Mouse (Mus musculus): ENCODE measurements around the gene Epha2. TPM values are rescaled to one million over a fixed set of nuclear protein-coding genes. Genes with fewer than 3 reads are reported as not detected.
A peak's percentile ranks its signal among the peaks of the same experiment; 100 is the strongest.

Gene Epha2
- polyA plus RNA-seq, 1 experiment from 2014 or later, result 3.4 TPM

GRCm38 (mm10) chr4:141280471-141280870, 20.6 kb upstream of the Epha2 start:
- no peak for ATAC-seq (ENCODE audit: insufficient number of reproducible peaks, insufficient read depth, low FRiP score, low TSS enrichment)
- Histone ChIP-seq H3K4me3 (no peak overlapping the region), H3K9me3 (no peaks in the 10 kb centered on the region), H3K36me3 (no peaks in the 10 kb centered on the region), H3K27ac (no peak overlapping the region), H3K4me2 (replicated peaks) (no peak overlapping the region), H3K27me3 (peaks cover 18% of the 10 kb centered on the region), H3K4me1 (peaks cover 34% of the 10 kb centered on the region), H3K9ac (no peak overlapping the region)
- WGBS, result 95% methylated on average over 1 of the region's 1 CpGs

- Histone ChIP-seq H3K9me3 (no peaks in the 10 kb centered on the region), H3K27me3 (peaks cover 23% of the 10 kb centered on the region), H3K27ac (no peak overlapping the region), H3K36me3 (no peaks in the 10 kb centered on the region), H3K4me3 (no peak overlapping the region), H3K9ac (no peak overlapping the region), H3K4me2 (replicated peaks) (no peak overlapping the region), H3K4me1 (peaks cover 34% of the 10 kb centered on the region)
- ATAC-seq (ENCODE audit: insufficient number of reproducible peaks, insufficient read depth, low FRiP score, low TSS enrichment), result no peak
- WGBS, result 22% methylated on average over 6 of the region's 6 CpGs
Measured at GRCm38 (mm10) chr4:141281153-141281552, 19.9 kb upstream of the Epha2 start.

GRCm38 (mm10) chr4:141281578-141281977, 19.5 kb upstream of the Epha2 start:
- H3K36me3 ChIP-seq, result no peaks in the 10 kb centered on the region
- H3K27ac ChIP-seq, result no peak overlapping the region
- peaks cover 34% of the 10 kb centered on the region for H3K4me1 ChIP-seq
- peaks cover 25% of the 10 kb centered on the region for H3K27me3 ChIP-seq
- no peak overlapping the region for H3K4me2 ChIP-seq (replicated peaks)
- H3K9ac ChIP-seq, result no peak overlapping the region
- H3K4me3 ChIP-seq, result no peak overlapping the region
- ATAC-seq (ENCODE audit: insufficient number of reproducible peaks, insufficient read depth, low FRiP score, low TSS enrichment), result no peak
- no peaks in the 10 kb centered on the region for H3K9me3 ChIP-seq
- WGBS, result 68% methylated on average over 1 of the region's 1 CpGs

GRCm38 (mm10) chr4:141282087-141282486, 19.0 kb upstream of the Epha2 start:
- Histone ChIP-seq H3K36me3 (no peaks in the 10 kb centered on the region), H3K9me3 (no peaks in the 10 kb centered on the region), H3K4me3 (no peak overlapping the region), H3K4me1 (peaks cover 39% of the 10 kb centered on the region), H3K27me3 (peaks cover 30% of the 10 kb centered on the region), H3K9ac (no peak overlapping the region), H3K4me2 (replicated peaks) (no peak overlapping the region), H3K27ac (no peak overlapping the region)
- 60% methylated on average over 3 of the region's 3 CpGs for WGBS
- no peak for ATAC-seq (ENCODE audit: insufficient number of reproducible peaks, insufficient read depth, low FRiP score, low TSS enrichment)

GRCm38 (mm10) chr4:141282623-141283022, 18.4 kb upstream of the Epha2 start:
- 47% methylated on average over 5 of the region's 5 CpGs for WGBS
- peaks cover 35% of the 10 kb centered on the region for H3K27me3 ChIP-seq

GRCm38 (mm10) chr4:141283176-141283878, 17.7 kb upstream of the Epha2 start:
- Histone ChIP-seq H3K27ac (no peak overlapping the region), H3K9ac (no peak overlapping the region), H3K27me3 (peaks cover 42% of the 10 kb centered on the region), H3K4me3 (no peak overlapping the region), H3K4me1 (peaks cover 43% of the 10 kb centered on the region), H3K9me3 (no peaks in the 10 kb centered on the region), H3K36me3 (no peaks in the 10 kb centered on the region), H3K4me2 (replicated peaks) (no peak overlapping the region)
- ATAC-seq (ENCODE audit: insufficient number of reproducible peaks, insufficient read depth, low FRiP score, low TSS enrichment), result no peak
- WGBS, result 61% methylated on average over 10 of the region's 12 CpGs

More at GRCm38 (mm10) chr4:141282623-141283022, 18.4 kb upstream of the Epha2 start:
- Histone ChIP-seq H3K36me3 (no peaks in the 10 kb centered on the region), H3K4me1 (peaks cover 44% of the 10 kb centered on the region), H3K9me3 (no peaks in the 10 kb centered on the region), H3K27ac (no peak overlapping the region), H3K4me2 (replicated peaks) (no peak overlapping the region), H3K4me3 (no peak overlapping the region), H3K9ac (no peak overlapping the region)
- no peak for ATAC-seq (ENCODE audit: insufficient number of reproducible peaks, insufficient read depth, low FRiP score, low TSS enrichment)

GRCm38 (mm10) chr4:141283879-141284411, 17.1 kb upstream of the Epha2 start:
- H3K4me1 ChIP-seq, result peaks cover 43% of the 10 kb centered on the region
- ATAC-seq (ENCODE audit: insufficient number of reproducible peaks, insufficient read depth, low FRiP score, low TSS enrichment), result no peak
- no peak overlapping the region for H3K27ac ChIP-seq
- no peaks in the 10 kb centered on the region for H3K36me3 ChIP-seq
- no peaks in the 10 kb centered on the region for H3K9me3 ChIP-seq
- no peak overlapping the region for H3K4me2 ChIP-seq (replicated peaks)
- 25% methylated on average over 8 of the region's 8 CpGs for WGBS
- H3K9ac ChIP-seq, result no peak overlapping the region
- H3K4me3 ChIP-seq, result no peak overlapping the region
- peaks cover 47% of the 10 kb centered on the region for H3K27me3 ChIP-seq

GRCm38 (mm10) chr4:141284486-141284885, 16.6 kb upstream of the Epha2 start:
- WGBS, result 66% methylated on average over 3 of the region's 3 CpGs
- peaks cover 43% of the 10 kb centered on the region for H3K4me1 ChIP-seq
- no peaks in the 10 kb centered on the region for H3K9me3 ChIP-seq
- H3K27me3 ChIP-seq, result peaks cover 53% of the 10 kb centered on the region
- ATAC-seq (ENCODE audit: insufficient number of reproducible peaks, insufficient read depth, low FRiP score, low TSS enrichment), result no peak
- H3K4me2 ChIP-seq (replicated peaks), result no peak overlapping the region
- no peaks in the 10 kb centered on the region for H3K36me3 ChIP-seq
- H3K27ac ChIP-seq, result no peak overlapping the region
- H3K4me3 ChIP-seq, result no peak overlapping the region
- H3K9ac ChIP-seq, result no peak overlapping the region

- Histone ChIP-seq H3K4me2 (replicated peaks) (no peak overlapping the region), H3K4me3 (no peak overlapping the region), H3K9ac (no peak overlapping the region), H3K4me1 (peaks cover 43% of the 10 kb centered on the region), H3K27me3 (peaks cover 55% of the 10 kb centered on the region), H3K9me3 (no peaks in the 10 kb centered on the region), H3K36me3 (no peaks in the 10 kb centered on the region), H3K27ac (no peak overlapping the region)
- 13% methylated on average over 8 of the region's 8 CpGs for WGBS
- ATAC-seq (ENCODE audit: insufficient number of reproducible peaks, insufficient read depth, low FRiP score, low TSS enrichment), result no peak
Measured at GRCm38 (mm10) chr4:141285128-141285527, 15.9 kb upstream of the Epha2 start.

GRCm38 (mm10) chr4:141286860-141287517, 14.1 kb upstream of the Epha2 start:
- Histone ChIP-seq H3K4me3 (no peak overlapping the region), H3K27me3 (peaks cover 60% of the 10 kb centered on the region), H3K36me3 (no peaks in the 10 kb centered on the region), H3K9me3 (no peaks in the 10 kb centered on the region), H3K4me1 (peaks cover 39% of the 10 kb centered on the region), H3K4me2 (replicated peaks) (peak overlapping the region; percentile 16; the same call in 1 of the 2 replicates), H3K27ac (no peak overlapping the region), H3K9ac (no peak overlapping the region)
- peak; percentile 30; the same call in 1 of the 2 replicates for ATAC-seq (ENCODE audit: insufficient number of reproducible peaks, insufficient read depth, low FRiP score, low TSS enrichment)
- WGBS, result 8% methylated on average over 20 of the region's 20 CpGs

- Histone ChIP-seq H3K4me3 (no peak overlapping the region), H3K4me1 (peaks cover 36% of the 10 kb centered on the region), H3K27me3 (peaks cover 65% of the 10 kb centered on the region), H3K27ac (no peak overlapping the region), H3K9ac (no peak overlapping the region), H3K4me2 (replicated peaks) (peak overlapping the region; percentile 16), H3K9me3 (no peaks in the 10 kb centered on the region), H3K36me3 (no peaks in the 10 kb centered on the region)
- 10% methylated on average over 15 of the region's 15 CpGs for WGBS
- no peak for ATAC-seq (ENCODE audit: insufficient number of reproducible peaks, insufficient read depth, low FRiP score, low TSS enrichment)
Measured at GRCm38 (mm10) chr4:141287518-141288004, 13.5 kb upstream of the Epha2 start.

GRCm38 (mm10) chr4:141288152-141288551, 12.9 kb upstream of the Epha2 start:
- 33% methylated on average over 8 of the region's 8 CpGs for WGBS
- H3K27me3 ChIP-seq, result peaks cover 71% of the 10 kb centered on the region

More at GRCm38 (mm10) chr4:141288152-141288551, 12.9 kb upstream of the Epha2 start:
- Histone ChIP-seq H3K4me3 (no peak overlapping the region), H3K9me3 (no peaks in the 10 kb centered on the region), H3K9ac (no peak overlapping the region), H3K4me2 (replicated peaks) (no peak overlapping the region), H3K4me1 (peaks cover 35% of the 10 kb centered on the region), H3K27ac (no peak overlapping the region), H3K36me3 (no peaks in the 10 kb centered on the region)
- ATAC-seq (ENCODE audit: insufficient number of reproducible peaks, insufficient read depth, low FRiP score, low TSS enrichment), result no peak
